Mouse (Mus musculus) thymus, adult 2 months (tissue): ENCODE measurements around the gene 4930523C07Rik.

Experiments used
- CTCF ChIP-seq: fragments of 200-500 bp; IDR thresholded peaks from 2 replicates; pipeline ENCODE4 v1.5.1; 2012; ENCODE audit warnings: mild to moderate bottlenecking, control low read depth, low read length, moderate library complexity, borderline replicate concordance; ENCODE audit not compliant: control insufficient read depth, poor library complexity, insufficient read depth; ENCODE audit errors: extremely low read depth
- POLR2A ChIP-seq: fragments of 200-500 bp; IDR thresholded peaks from 2 replicates; pipeline ENCODE4 v1.6.1; 2012; ENCODE audit warnings: mild to moderate bottlenecking, low read length, control low read depth, moderate library complexity; ENCODE audit not compliant: control insufficient read depth, poor library complexity, insufficient read depth; ENCODE audit errors: extremely low read depth

GRCm38 (mm10) chr1:160061725-160062366 lies 17.7 kb downstream of the 4930523C07Rik start:
- TF ChIP-seq CTCF: no peak; the same call in 1 of the 2 replicates
- no peak for TF ChIP-seq POLR2A
